Mouse (Mus musculus): ENCODE measurements around the gene Dab1.

- TF ChIP-seq CTCF (IDR thresholded peaks at IDR 0.05; ENCODE audit: borderline replicate concordance, insufficient read depth, low read length) (no peak), POLR2A (IDR thresholded peaks at IDR 0.05; ENCODE audit: low read depth, low read length) (no peak)
These were observed 66.0 kb downstream of the Dab1 start for GRCm38 (mm10) chr4:103685136-103685535.

Measured in embryonic fibroblast, embryonic 13.5 days (primary cell).